Mouse (Mus musculus) megakaryocyte, embryonic 14.5 days (primary cell): ENCODE results near the gene Npas3. TPM values are rescaled to one million over a fixed set of nuclear protein-coding genes. Genes with fewer than 3 reads are reported as not detected.

Experiments used
- H3K27me3 ChIP-seq: replicated peaks from 2 replicates; pipeline ENCODE3; 2012; ENCODE audit warnings: inconsistent platforms
- H3K36me3 ChIP-seq: replicated peaks from 2 replicates; pipeline ENCODE3; 2012; ENCODE audit warnings: low read length, inconsistent platforms, mixed read lengths
- H3K4me1 ChIP-seq: 2 replicates; pipeline ENCODE4 v1.6.1; 2012; ENCODE audit warnings: inconsistent platforms
- H3K4me3 ChIP-seq: replicated peaks from 2 replicates; pipeline ENCODE3; 2012; ENCODE audit warnings: moderate library complexity, mild to moderate bottlenecking, inconsistent platforms
- H3K9me3 ChIP-seq: 2 replicates; pipeline ENCODE4 v1.6.1; 2012; ENCODE audit warnings: inconsistent platforms
- FLI1 ChIP-seq: IDR thresholded peaks from 2 replicates; pipeline ENCODE4 v1.6.1; 2012; ENCODE audit warnings: low read length, inconsistent platforms, mixed read lengths
- GATA1 ChIP-seq: IDR thresholded peaks from 3 replicates; pipeline ENCODE4 v1.6.1; 2012; ENCODE audit warnings: mixed read lengths, low read length, inconsistent platforms, borderline replicate concordance
- polyA plus RNA-seq: library from polyadenylated mRNA; stranded (reverse); fragments of >175 nt; gene quantifications from 2 replicates; pipeline ENCODE4 v1.2.3, GENCODE M21; 2012; ENCODE audit warnings: low replicate concordance; ENCODE audit not compliant: insufficient read depth

Gene Npas3
- polyA plus RNA-seq, 1 experiment = not detected

DNA sequence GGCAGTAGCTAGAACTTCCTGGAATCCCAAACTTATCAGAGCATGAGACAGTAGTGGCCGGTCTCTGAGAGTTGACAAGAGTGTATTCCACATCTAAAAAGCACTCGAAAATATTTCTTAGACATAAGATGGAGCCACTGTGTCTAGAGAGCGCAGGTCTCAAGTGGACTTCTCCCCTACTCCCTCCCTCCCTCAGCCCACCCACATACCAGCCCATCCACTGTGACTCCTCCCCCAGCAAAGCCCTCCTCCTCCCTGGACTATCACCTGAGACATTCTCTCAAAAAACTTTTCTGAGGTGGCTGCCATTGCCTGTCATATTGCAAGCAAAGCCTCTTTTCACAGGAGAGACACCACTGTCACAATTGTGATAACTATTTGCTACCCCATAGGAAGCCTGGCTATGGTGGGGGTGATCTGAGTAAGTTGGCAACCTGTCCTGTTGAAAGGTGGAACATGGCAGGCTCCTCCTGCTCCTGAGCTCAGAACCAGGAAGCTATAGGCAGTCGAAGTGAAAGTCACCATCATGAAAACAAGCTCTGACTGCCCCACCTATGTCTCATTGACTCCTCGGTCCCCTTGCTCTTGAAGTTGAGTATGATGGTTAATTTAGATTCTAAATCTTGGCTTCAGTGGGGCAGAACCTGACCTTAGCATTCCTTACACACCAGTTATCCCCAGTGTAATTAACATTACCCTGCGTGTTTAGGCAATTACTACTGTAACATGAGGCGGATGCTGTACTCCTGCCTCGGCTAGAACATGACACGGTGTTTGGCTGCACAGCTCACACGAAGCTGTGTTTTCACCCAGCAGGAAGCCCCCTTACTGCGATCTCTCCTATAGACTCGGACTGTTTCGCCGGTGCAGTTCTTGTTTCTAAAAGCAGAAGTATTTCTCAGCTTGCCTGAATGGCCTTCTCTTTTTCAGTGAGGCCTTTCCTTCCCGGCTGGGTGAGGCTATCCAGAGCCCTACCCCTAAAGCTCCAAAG, 751.5 kb downstream of the Npas3 start:
- Histone ChIP-seq H3K4me3 (peak overlapping the region; percentile 72), H3K36me3 (no peaks in the 10 kb centered on the region), H3K27me3 (peaks cover 2% of the 10 kb centered on the region), H3K4me1 (peaks cover 4% of the 10 kb centered on the region; the same call in 1 of the 2 replicates), H3K9me3 (no peaks in the 10 kb centered on the region)
- TF ChIP-seq FLI1 (no peak), GATA1 (no peak)

DNA sequence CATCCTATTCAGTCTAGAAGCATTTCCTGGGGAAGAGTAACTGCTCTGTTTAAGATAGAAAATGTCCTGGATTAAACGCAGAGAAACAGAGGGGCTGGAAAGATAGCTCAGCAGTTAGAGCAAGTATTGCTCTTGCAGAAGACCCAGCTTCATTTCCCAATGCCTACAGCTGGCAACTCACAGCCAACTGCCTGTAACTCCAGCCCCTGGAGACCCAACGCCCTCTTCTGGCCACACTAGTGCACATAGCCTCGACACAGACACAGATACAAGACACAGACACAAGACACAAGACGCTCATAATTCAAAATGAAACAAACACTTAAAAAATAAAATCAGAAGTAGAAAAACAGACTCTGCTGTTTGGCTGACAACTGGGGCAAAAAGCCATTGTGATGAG, 754.0 kb downstream of the Npas3 start:
- Histone ChIP-seq H3K9me3 (no peaks in the 10 kb centered on the region), H3K4me1 (peaks cover 9% of the 10 kb centered on the region; the same call in 1 of the 2 replicates), H3K36me3 (no peaks in the 10 kb centered on the region), H3K4me3 (no peak overlapping the region), H3K27me3 (no peaks in the 10 kb centered on the region)
- TF ChIP-seq GATA1 (no peak), FLI1 (no peak)

DNA sequence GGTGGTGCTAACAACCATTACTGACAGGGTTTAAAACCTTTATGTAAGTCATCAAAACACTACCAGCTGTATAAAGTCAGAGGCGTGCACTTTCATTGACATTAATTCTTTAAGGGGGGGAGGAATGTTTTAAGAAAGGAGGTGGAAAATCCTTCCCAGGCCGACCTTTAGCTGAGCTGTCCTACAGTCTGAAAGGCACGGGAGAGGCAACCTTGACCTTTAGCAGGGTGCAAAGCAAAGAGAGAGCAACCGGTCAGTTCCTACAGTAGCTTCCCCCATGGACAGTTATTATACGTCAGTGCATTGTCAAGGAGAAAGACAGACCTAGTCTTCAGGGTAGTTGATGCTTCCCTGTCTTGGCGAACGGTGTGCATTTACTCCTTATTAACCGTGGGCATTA, 756.1 kb downstream of the Npas3 start:
- H3K27me3 ChIP-seq = no peaks in the 10 kb centered on the region
- H3K4me1 ChIP-seq = peaks cover 9% of the 10 kb centered on the region; the same call in 1 of the 2 replicates
- TF ChIP-seq GATA1 = no peak
- no peak for TF ChIP-seq FLI1
- H3K36me3 ChIP-seq = no peaks in the 10 kb centered on the region
- no peaks in the 10 kb centered on the region for H3K9me3 ChIP-seq
- H3K4me3 ChIP-seq = no peak overlapping the region

DNA sequence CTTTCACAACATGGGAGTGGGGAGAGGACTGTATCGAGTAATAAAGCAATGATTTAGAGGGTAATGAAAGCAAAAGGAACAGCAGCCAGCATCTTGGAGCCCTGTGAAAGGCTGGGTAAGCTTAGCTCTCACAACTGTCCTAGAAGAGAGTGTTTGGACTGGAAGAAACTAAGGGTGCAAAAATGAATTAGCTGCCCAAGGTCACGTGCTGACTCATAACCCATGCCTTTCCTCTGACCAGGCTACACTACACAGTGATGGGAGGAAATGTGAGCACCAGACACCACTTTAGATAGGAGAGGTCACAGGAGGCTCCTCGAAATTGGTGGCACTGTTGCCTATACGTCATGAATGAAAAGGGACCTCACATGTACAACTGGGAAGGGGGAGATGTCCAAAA, 757.1 kb downstream of the Npas3 start:
- Histone ChIP-seq H3K4me3 (no peak overlapping the region), H3K36me3 (no peaks in the 10 kb centered on the region), H3K27me3 (no peaks in the 10 kb centered on the region), H3K9me3 (no peaks in the 10 kb centered on the region), H3K4me1 (peaks cover 6% of the 10 kb centered on the region; the same call in 1 of the 2 replicates)
- TF ChIP-seq FLI1 (no peak), GATA1 (no peak)

DNA sequence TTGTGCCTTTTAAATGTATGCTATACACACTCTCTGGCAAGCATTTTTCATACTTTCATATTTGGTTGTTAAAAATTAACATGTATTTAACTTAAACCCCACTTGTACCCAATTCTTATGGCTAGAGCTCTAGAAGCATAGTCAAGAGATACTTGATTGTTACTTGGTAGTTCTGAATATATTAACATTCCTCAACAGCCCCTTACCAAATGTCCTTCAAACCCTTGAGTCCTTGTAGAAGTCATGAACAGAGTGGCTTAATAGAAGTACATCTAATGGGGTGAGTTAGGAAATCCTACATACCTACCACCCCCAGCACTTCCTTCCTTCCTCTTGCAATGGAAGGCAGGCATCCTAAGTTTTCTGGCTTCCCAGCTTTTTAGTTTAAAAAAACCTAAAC, 766.8 kb downstream of the Npas3 start:
- no peaks in the 10 kb centered on the region for H3K9me3 ChIP-seq
- TF ChIP-seq GATA1 (no peak), FLI1 (no peak)
- H3K4me1 ChIP-seq = no peaks in the 10 kb centered on the region
- H3K36me3 ChIP-seq = no peaks in the 10 kb centered on the region
- H3K4me3 ChIP-seq = no peak overlapping the region
- H3K27me3 ChIP-seq = no peaks in the 10 kb centered on the region

DNA sequence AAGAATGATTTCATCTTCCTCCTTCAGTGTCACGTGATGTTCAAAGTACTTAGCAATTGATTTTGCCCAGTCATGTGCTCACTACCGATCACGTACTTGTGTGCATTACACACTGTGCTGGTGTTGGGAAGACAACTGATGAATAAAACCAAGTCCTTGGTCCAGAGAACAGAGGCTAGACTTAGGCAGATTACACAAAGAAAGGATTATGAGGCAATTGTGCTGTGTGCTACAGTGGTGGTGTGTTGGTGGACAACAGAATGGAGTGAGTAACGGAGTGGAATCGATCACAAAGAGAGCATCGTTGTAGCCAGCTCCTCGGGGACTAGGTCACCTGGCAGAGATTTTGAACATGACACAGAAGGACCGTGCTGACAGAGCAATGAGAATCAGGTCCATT, 769.5 kb downstream of the Npas3 start:
- no peak overlapping the region for H3K4me3 ChIP-seq
- no peaks in the 10 kb centered on the region for H3K27me3 ChIP-seq
- H3K4me1 ChIP-seq = no peaks in the 10 kb centered on the region
- H3K36me3 ChIP-seq = no peaks in the 10 kb centered on the region
- H3K9me3 ChIP-seq = no peaks in the 10 kb centered on the region
- TF ChIP-seq FLI1 = no peak
- no peak for TF ChIP-seq GATA1

DNA sequence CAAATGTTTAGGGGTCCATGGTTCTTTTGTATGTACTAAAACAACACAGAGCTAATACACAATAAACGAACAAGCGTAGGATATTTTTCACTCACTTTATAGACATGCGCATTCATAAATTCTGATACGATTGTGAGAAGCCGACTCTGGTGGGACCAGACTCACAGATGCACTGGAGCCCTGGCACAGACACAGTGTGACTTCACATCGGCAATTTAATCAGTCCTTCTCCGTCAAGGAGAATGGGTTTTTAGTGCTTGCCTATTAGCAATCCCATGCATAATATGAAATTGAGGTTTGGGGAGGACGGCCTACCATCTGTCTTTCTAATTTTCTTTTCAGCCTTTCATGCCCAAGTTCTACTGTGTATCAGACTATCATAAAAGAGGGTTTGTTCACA, 771.5 kb downstream of the Npas3 start:
- no peak overlapping the region for H3K4me3 ChIP-seq
- TF ChIP-seq GATA1 = no peak
- TF ChIP-seq FLI1 = no peak

DNA sequence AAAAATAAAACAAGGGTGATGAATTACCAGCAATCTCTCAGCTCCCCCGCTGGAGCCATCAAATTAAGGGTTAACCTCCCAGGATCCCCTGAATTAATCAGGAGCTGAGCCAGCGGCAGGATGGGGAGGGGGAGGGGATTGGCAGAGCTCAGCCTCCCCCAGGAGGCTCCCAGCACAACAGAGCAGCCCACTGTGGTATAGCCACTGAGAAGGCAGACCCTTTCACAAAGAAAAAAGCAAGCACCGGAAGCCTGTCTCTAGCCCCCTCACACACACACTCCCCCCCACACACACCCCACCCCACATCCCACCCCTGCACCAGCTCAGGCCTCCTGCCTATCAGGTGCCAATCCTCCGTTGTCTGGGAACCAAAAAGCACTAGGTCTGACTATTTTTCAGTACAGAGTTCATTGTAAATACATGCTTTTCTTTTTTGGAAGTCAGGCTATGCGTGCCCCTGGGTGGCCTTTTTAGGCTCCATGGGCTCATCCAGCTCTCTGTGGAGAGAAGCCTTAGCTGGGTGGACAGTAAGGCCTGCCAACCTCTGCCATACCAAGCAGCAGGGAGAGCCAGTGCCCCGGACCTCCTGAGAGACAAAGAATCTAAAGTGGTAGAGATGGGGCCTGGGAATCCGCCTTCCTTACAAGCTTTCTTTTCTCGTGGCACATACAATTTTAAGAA, 786.3 kb downstream of the Npas3 start:
- TF ChIP-seq GATA1 = no peak
- no peak for TF ChIP-seq FLI1
- H3K36me3 ChIP-seq = no peaks in the 10 kb centered on the region
- H3K27me3 ChIP-seq = no peaks in the 10 kb centered on the region
- no peak overlapping the region for H3K4me3 ChIP-seq
- no peaks in the 10 kb centered on the region for H3K9me3 ChIP-seq
- H3K4me1 ChIP-seq = peaks cover 25% of the 10 kb centered on the region

More for the DNA sequence above, 771.5 kb downstream of the Npas3 start:
- no peaks in the 10 kb centered on the region for H3K9me3 ChIP-seq
- H3K4me1 ChIP-seq = no peaks in the 10 kb centered on the region
- peaks cover 2% of the 10 kb centered on the region for H3K27me3 ChIP-seq
- H3K36me3 ChIP-seq = no peaks in the 10 kb centered on the region

DNA sequence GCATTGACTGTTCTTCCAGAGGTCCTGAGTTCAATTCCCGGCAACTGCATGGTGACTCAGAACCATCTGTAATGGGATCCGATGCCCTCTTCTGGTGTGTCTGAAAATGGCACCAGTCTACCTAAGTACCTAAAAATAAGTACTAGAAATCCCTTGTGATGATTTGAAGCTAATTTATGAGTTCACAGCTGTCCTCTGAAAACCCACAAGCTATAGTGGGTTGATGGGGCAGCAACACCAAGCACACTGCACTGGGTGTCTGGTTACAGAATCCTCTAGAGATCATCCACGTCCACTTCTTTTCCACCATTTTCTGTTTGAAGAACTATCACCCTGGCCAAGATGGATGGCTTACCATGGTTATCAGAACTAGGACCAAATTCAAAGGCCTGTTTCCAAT, 789.1 kb downstream of the Npas3 start:
- Histone ChIP-seq H3K9me3 (no peaks in the 10 kb centered on the region), H3K27me3 (no peaks in the 10 kb centered on the region), H3K4me3 (no peak overlapping the region), H3K4me1 (peaks cover 25% of the 10 kb centered on the region), H3K36me3 (no peaks in the 10 kb centered on the region)
- TF ChIP-seq GATA1 (no peak), FLI1 (no peak)
